Mouse (Mus musculus): ENCODE data around the gene Tmem150b.

- no peak for TF ChIP-seq CTCF (IDR thresholded peaks at IDR 0.05; ENCODE audit: insufficient read depth, low read depth, low read length)
- TF ChIP-seq POLR2A (IDR thresholded peaks at IDR 0.05; ENCODE audit: insufficient read depth, low read depth, low read length), result no peak
Measured at GRCm38 (mm10) chr7:4690951-4691653, 33.9 kb downstream of the Tmem150b start.

Data from olfactory bulb, adult 2 months (tissue).